ENCODE assay signal across 17 mouse cellular contexts in the genomic region with DNA sequence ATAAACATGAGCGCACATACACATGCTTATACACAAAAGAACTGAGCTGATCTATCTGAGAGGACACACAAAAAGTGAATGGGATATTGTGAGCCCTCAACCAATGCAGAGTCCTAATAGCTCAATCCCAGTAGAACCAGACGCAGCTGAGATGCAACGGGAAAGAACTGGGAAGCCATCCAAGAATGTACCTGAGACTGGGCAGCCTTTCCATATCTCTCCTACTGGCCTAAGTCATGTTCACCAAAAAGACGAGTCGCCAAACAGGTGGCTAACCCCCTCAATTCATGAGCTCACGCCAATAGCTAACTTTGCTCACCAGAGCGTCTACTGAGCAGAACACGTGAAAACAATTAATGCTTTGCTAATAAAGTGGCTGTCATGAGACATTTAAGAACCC. TPM values are rescaled to one million over a fixed set of nuclear protein-coding genes. Genes with fewer than 3 reads are reported as not detected.
DNase-seq lines count a peak whose midpoint lies in the region; ATAC-seq lines count a peak whose summit lies in the region.
"Had no signal": no experiment of that assay in that cellular context is flagged by ENCODE, and none has a peak within 500 bp of the region (broad histone marks: within the 10 kb centered on the region; RNA-seq: fewer than 3 reads in every experiment).

No protein-coding gene starts in this region.

- ATAC-seq in cerebellum, adult (ENCODE audit: insufficient number of reproducible peaks, low FRiP score, low TSS enrichment), result peak; percentile 56
- no peak for ATAC-seq in activated CD4-positive, CD25-positive, alpha-beta regulatory T cell, adult 4 months
- ATAC-seq: CD4-positive, CD25-positive, alpha-beta regulatory T cell, adult 4 months; forebrain, embryonic 16.5 days; intestine, embryonic 15.5 days had no signal

- no peak for DNase-seq in cerebellum, adult 11 months
- DNase-seq in brain, adult 2 months (ENCODE audit: low read depth, low spot score), result peak; percentile 78
- DNase-seq in cerebellum, adult 9-10 months, result peak; percentile 76
- peak; percentile 45 to 58 for DNase-seq in cerebellum, postnatal 25 days
- DNase-seq in ovary, adult 18-20 months (ENCODE audit: low spot score), result no peak
- DNase-seq: adrenal gland, postnatal 10 days; B cell, adult 2 months; gastrocnemius, postnatal 10 days; heart, adult 18-20 months; heart, postnatal 10 days; heart, postnatal 4 days had no signal

RNA-seq across cellular contexts. Expression of a gene that starts 20.8 kb away (rescaled TPM):
- 10 to 100 TPM; 10.6 to 11.5 TPM for polyA plus RNA-seq in activated CD4-positive, CD25-positive, alpha-beta regulatory T cell, adult 4 months (2017; shearing (Covaris generic))
- polyA plus RNA-seq: G1E had no signal

Comparison
In these comparisons a context has a peak if more than half of its experiments do, and no peak if none do; other contexts are left out.
1. DNase-seq: peak in brain, adult 2 months (single experiment), cerebellum, adult 9-10 months (single experiment) and cerebellum, postnatal 25 days (2 of 2); none in cerebellum, adult 11 months (single experiment) and ovary, adult 18-20 months (single experiment).